Mouse (Mus musculus) C2C12 (cell line): ENCODE measurements at regions not wholly inside any gene's neighbourhood (a gene's known extent, or its start where the extent isn't known, plus 50 kb on each side); places are given as distances from the start of the nearest gene placed in this dataset.
"Not testable (repeated sequence)": the region's sequence is repeated elsewhere in the genome, so short reads cannot be mapped to it uniquely, and the experiment has no call there.

Source experiments
- H3K27me3 ChIP-seq: one replicate; pipeline ENCODE4 v1.6.1; 2011; ENCODE audit not compliant: control insufficient read depth, insufficient read depth, insufficient read length
- H3K36me3 ChIP-seq: one replicate; pipeline ENCODE4 v1.6.1; 2011; ENCODE audit not compliant: control insufficient read depth, insufficient read depth
- H3K4me3 ChIP-seq: one replicate; pipeline ENCODE4 v1.5.1; 2011; ENCODE audit warnings: mild to moderate bottlenecking, control low read depth; ENCODE audit not compliant: poor library complexity, insufficient read depth, severe bottlenecking
- H3K79me2 ChIP-seq: one replicate; pipeline ENCODE4 v1.6.1; 2011; ENCODE audit not compliant: control insufficient read depth, insufficient read depth
- H3K79me3 ChIP-seq: one replicate; pipeline ENCODE4 v1.6.1; 2011; ENCODE audit warnings: low read depth, control low read depth
- H3ac ChIP-seq: one replicate; pipeline ENCODE3; 2011; ENCODE audit warnings: low read depth; ENCODE audit not compliant: control insufficient read depth, insufficient read length
- CEBPB ChIP-seq: IDR thresholded peaks from one replicate; pipeline ENCODE4 v1.6.1; 2011; ENCODE audit warnings: low read depth, mild to moderate bottlenecking, control low read depth, moderate library complexity
- CTCF ChIP-seq: IDR thresholded peaks from one replicate; pipeline ENCODE4 v1.5.1; 2011; ENCODE audit not compliant: control insufficient read depth, insufficient read depth, insufficient read length
- FOSL1 ChIP-seq: IDR thresholded peaks from one replicate; pipeline ENCODE4 v1.8.0; 2011; ENCODE audit warnings: mild to moderate bottlenecking, low read length; ENCODE audit not compliant: poor library complexity, insufficient read depth, severe bottlenecking
- MAX ChIP-seq: IDR thresholded peaks from one replicate; pipeline ENCODE4 v1.6.1; 2011; ENCODE audit warnings: mild to moderate bottlenecking, control low read depth
- MYOD1 ChIP-seq: IDR thresholded peaks from one replicate; pipeline ENCODE4 v1.6.1; 2011; ENCODE audit warnings: low read depth; ENCODE audit not compliant: control insufficient read depth, insufficient read length
- MYOG ChIP-seq: IDR thresholded peaks from one replicate; pipeline ENCODE4 v1.6.1; 2011; ENCODE audit not compliant: control insufficient read depth, insufficient read length; ENCODE audit errors: extremely low read depth
- USF1 ChIP-seq: IDR thresholded peaks from one replicate; pipeline ENCODE4 v1.6.1; 2011; ENCODE audit warnings: low read depth, mild to moderate bottlenecking, control low read depth, moderate library complexity

DNA sequence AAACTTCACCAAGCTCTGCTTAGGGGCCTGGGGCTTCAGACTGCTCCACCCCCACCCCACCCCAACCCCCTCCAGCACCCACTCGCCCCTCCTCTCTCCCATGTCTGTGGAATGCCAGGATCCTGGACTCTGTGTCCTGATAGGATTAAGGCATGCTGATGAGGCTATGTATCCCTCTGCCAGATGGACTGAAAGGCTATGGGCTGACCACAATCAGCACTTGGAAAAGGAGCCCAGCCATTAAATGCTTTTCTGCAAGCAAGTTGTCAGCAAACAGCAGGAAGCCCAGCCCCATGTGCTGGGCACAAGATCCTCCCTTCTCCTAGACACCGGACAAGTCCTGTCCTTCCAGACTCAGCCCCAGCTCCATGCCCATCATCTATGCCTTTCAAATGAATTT lies 76.7 kb downstream of the Tmem17 start:
- Histone ChIP-seq H3K79me2 (no peaks in the 10 kb centered on the region), H3K4me3 (no peak overlapping the region), H3K79me3 (no peaks in the 10 kb centered on the region), H3ac (no peak overlapping the region), H3K36me3 (no peaks in the 10 kb centered on the region), H3K27me3 (no peaks in the 10 kb centered on the region)
- TF ChIP-seq CEBPB (no peak), FOSL1 (no peak), MYOG (no peak), MYOD1 (no peak), USF1 (no peak), MAX (no peak), CTCF (no peak)

DNA sequence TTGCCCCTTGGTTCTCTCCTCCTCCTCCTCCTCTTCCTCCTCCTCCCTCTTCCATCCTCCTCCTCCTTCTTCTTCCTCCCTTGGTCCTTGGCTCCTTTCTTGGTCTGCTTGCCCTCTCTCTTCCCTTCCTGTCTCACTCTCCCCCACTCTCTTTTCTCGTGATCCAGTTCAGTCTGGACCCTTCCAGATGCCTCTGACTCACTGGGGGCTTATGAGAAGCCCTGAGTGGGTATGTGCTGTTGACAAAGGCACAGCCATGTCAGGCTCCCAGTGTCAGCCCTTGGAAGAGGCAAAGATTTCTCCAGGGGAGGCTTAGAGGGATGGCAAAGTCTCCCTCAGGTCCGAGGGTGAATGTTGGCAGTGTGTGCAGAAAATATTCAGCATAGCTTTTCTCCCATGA lies 78.0 kb downstream of the Tmem17 start:
- TF ChIP-seq CTCF (no peak), FOSL1 (no peak), CEBPB (no peak), MYOD1 (no peak), MYOG (no peak), USF1 (no peak), MAX (no peak)
- no peak overlapping the region for H3K4me3 ChIP-seq

DNA sequence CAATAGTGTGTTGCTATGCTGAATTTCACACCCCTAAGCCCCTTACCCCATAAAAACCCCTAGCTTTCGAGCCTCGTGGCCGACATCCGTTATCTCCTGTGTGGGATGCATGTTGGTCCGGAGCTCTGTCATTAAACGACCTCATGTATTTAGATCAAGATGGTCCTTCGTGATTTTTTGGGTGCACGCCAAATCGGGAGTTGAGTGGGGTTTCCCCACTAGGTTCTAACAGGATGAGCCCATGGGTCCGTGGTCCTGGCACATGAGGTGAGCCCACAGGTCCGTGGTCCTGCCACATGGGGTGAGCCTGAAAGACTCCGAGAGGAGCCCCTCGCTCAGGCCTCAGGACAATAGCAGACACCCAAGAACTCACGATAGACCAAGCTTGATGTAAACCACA lies 79.2 kb downstream of the Tmem17 start:
- not testable (repeated sequence) for H3K4me3 ChIP-seq, H3K79me2 ChIP-seq, H3K27me3 ChIP-seq, H3K36me3 ChIP-seq, H3K79me3 ChIP-seq, H3ac ChIP-seq

More for the DNA sequence above, 78.0 kb downstream of the Tmem17 start:
- Histone ChIP-seq H3K79me3 (no peaks in the 10 kb centered on the region), H3ac (no peak overlapping the region), H3K79me2 (no peaks in the 10 kb centered on the region), H3K36me3 (no peaks in the 10 kb centered on the region), H3K27me3 (no peaks in the 10 kb centered on the region)

DNA sequence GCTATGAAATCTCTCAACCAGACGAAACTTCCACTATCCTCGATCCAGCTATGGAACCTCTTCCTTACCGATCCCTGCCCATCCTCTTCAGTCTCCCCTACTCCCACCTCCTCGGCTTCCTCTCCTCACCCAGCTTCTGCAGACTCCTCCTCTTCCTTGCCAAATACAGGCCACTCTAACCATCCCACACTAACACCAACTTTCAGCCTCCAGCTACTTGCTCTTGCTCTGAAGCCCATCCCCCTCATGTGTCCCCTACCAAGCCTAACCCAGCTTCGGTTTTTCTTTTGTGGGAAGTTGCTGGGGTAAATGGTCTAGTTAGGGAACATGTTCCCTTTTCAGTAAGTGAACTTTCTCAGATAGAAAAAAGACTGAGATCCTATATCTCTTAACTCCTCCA lies 80.8 kb downstream of the Tmem17 start:
- H3ac ChIP-seq = no peak overlapping the region
- no peaks in the 10 kb centered on the region for H3K36me3 ChIP-seq
- no peak overlapping the region for H3K4me3 ChIP-seq
- TF ChIP-seq FOSL1 (no peak), CEBPB (no peak), CTCF (no peak), MYOG (no peak), USF1 (no peak), MAX (no peak), MYOD1 (no peak)
- no peaks in the 10 kb centered on the region for H3K79me3 ChIP-seq
- H3K79me2 ChIP-seq = no peaks in the 10 kb centered on the region
- no peaks in the 10 kb centered on the region for H3K27me3 ChIP-seq

DNA sequence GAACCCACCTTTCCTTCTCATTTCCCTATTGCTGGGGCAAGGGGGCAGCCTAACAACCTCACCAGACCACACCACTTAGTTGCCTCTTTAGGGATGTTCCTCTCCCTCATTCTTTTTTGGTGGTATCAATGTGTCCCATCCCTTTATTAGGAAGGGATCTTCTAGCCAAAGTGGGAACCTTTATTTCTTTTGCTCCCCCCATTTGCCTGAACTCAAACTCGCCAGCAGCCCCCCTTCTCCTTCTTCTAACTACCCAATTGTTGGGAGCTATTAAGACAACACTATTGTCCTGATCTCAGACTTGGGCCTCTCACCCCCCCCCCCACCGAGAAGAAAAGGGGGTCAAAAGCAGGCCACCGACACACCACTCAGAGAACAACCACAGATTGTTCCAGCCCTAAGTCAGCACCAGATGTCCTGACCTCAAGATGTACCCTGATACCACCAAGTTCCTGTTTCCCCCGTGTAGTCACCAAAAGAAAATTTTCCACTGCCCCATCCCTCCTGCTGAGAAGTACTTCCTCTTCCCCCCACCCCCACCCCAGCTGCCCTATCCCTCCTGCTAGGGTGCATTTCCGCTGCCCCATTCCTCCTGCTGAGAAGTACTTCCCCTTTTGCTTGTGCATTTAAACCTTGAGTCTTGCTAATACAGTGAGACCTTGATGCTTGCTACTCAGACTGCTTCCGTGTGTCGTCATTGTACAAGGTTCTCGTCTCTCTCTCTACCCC lies 84.4 kb downstream of the Tmem17 start:
- H3ac ChIP-seq = no peak overlapping the region
- H3K79me3 ChIP-seq = no peaks in the 10 kb centered on the region
- H3K79me2 ChIP-seq = no peaks in the 10 kb centered on the region
- no peak overlapping the region for H3K4me3 ChIP-seq
- TF ChIP-seq MYOD1 = no peak
- TF ChIP-seq CTCF = no peak
- TF ChIP-seq USF1 = no peak
- no peak for TF ChIP-seq MAX
- TF ChIP-seq FOSL1 = no peak
- TF ChIP-seq CEBPB = no peak
- TF ChIP-seq MYOG = no peak
- H3K36me3 ChIP-seq = no peaks in the 10 kb centered on the region
- H3K27me3 ChIP-seq = no peaks in the 10 kb centered on the region

DNA sequence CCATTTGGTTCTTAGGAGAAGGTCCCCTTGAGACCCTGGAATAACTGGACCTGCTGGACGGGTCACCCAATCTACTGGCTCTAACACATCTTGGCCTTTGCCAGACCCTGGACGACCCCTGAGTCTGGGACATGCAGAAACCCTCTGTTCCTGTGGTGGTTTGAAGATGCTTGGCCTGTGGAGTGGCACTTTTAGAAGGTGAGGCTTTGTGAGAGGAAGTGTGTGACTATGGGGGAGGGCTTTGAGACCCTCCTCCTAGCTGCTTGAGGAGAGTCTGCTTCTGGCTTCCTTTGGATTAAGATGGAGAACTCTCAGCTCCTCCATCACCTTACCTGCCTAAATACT lies 84.9 kb downstream of the Tmem17 start:
- Histone ChIP-seq H3K79me2 (no peaks in the 10 kb centered on the region), H3K79me3 (no peaks in the 10 kb centered on the region), H3K4me3 (no peak overlapping the region), H3K27me3 (no peaks in the 10 kb centered on the region), H3K36me3 (no peaks in the 10 kb centered on the region), H3ac (no peak overlapping the region)
- TF ChIP-seq CTCF = no peak
- no peak for TF ChIP-seq MAX
